Mouse (Mus musculus): ENCODE measurements around the gene Smu1. TPM values are rescaled to one million over a fixed set of nuclear protein-coding genes. Genes with fewer than 3 reads are reported as not detected.
"Not testable (repeated sequence)": the region's sequence is repeated elsewhere in the genome, so short reads cannot be mapped to it uniquely, and the experiment has no call there.

The Smu1 gene
- polyA plus RNA-seq (2011; ENCODE audit: insufficient read depth, insufficient read length, low replicate concordance, missing spikeins) = 24.4 and 41.9 TPM in 2 replicates

GRCm38 (mm10) chr4:40757780-40758420 lies at the start of gene Smu1:
Gene Smu1, minus strand, starts transcription at chr4:40757923.
- TF ChIP-seq POLR2A (IDR thresholded peaks at IDR 0.05; ENCODE audit: borderline replicate concordance, control insufficient read depth, low read depth, low read length) (peak; percentile 78; the same call in 1 of the 2 replicates), CTCF (IDR thresholded peaks at IDR 0.05; ENCODE audit: control insufficient read depth, insufficient read depth, low read length) (no peak)
- H3K4me3 ChIP-seq (replicated peaks; ENCODE audit: control insufficient read depth, low read depth, low read length) = peak within 1 kb of the TSS; percentile 100
- H3K27ac ChIP-seq (ENCODE audit: control insufficient read depth, insufficient read depth, low read depth, low read length, poor library complexity) = peak within 1 kb of the TSS; percentile 89
- H3K4me1 ChIP-seq (ENCODE audit: control insufficient read depth, insufficient read depth, low read length) = peaks cover 2% of the 10 kb centered on the region; the same call in 1 of the 2 replicates
- WGBS = under 1% methylated on average over 40 of the region's 40 CpGs

GRCm38 (mm10) chr4:40807382-40807781 lies 49.7 kb upstream of the Smu1 start:
- Histone ChIP-seq H3K4me3 (replicated peaks; ENCODE audit: control insufficient read depth, low read depth, low read length) (no peak overlapping the region), H3K27ac (ENCODE audit: control insufficient read depth, insufficient read depth, low read depth, low read length, poor library complexity) (no peak overlapping the region), H3K4me1 (ENCODE audit: control insufficient read depth, insufficient read depth, low read length) (no peaks in the 10 kb centered on the region)
- TF ChIP-seq CTCF (IDR thresholded peaks at IDR 0.05; ENCODE audit: control insufficient read depth, insufficient read depth, low read length) (no peak), POLR2A (IDR thresholded peaks at IDR 0.05; ENCODE audit: borderline replicate concordance, control insufficient read depth, low read depth, low read length) (no peak)
- 93% methylated on average over 4 of the region's 4 CpGs for WGBS

GRCm38 (mm10) chr4:40805401-40805800 lies 47.7 kb upstream of the Smu1 start:
- H3K27ac ChIP-seq (ENCODE audit: control insufficient read depth, insufficient read depth, low read depth, low read length, poor library complexity) = no peak overlapping the region
- H3K4me3 ChIP-seq (replicated peaks; ENCODE audit: control insufficient read depth, low read depth, low read length) = no peak overlapping the region
- no peaks in the 10 kb centered on the region for H3K4me1 ChIP-seq (ENCODE audit: control insufficient read depth, insufficient read depth, low read length)
- no peak for TF ChIP-seq CTCF (IDR thresholded peaks at IDR 0.05; ENCODE audit: control insufficient read depth, insufficient read depth, low read length)
- no peak for TF ChIP-seq POLR2A (IDR thresholded peaks at IDR 0.05; ENCODE audit: borderline replicate concordance, control insufficient read depth, low read depth, low read length)
- WGBS = 91% methylated on average over 8 of the region's 8 CpGs

GRCm38 (mm10) chr4:40802787-40803186 lies 45.1 kb upstream of the Smu1 start:
- 84% methylated on average over 3 of the region's 3 CpGs for WGBS
- H3K4me3 ChIP-seq (replicated peaks; ENCODE audit: control insufficient read depth, low read depth, low read length) = no peak overlapping the region
- TF ChIP-seq CTCF (IDR thresholded peaks at IDR 0.05; ENCODE audit: control insufficient read depth, insufficient read depth, low read length) = no peak
- no peak for TF ChIP-seq POLR2A (IDR thresholded peaks at IDR 0.05; ENCODE audit: borderline replicate concordance, control insufficient read depth, low read depth, low read length)
- no peak overlapping the region for H3K27ac ChIP-seq (ENCODE audit: control insufficient read depth, insufficient read depth, low read depth, low read length, poor library complexity)
- no peaks in the 10 kb centered on the region for H3K4me1 ChIP-seq (ENCODE audit: control insufficient read depth, insufficient read depth, low read length)

DNA sequence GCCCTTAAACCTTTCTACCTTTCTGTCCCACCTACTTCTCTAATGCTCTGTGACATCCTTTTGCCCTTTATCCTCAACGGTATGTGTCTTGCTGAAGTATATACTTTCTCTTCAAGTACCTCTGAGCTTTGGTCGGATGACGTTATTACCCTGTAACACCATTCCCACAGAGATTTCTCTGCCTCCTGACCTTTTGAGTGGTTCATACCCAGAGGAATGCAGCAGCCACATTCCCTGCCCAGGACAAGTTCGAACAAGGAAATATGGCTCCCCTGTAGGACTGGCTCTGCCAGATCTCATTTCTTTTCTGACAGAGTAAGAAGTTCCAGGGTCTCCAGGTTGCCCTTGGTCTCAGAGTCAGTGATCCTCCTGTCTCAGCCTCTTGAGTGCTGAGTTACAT lies 44.2 kb upstream of the Smu1 start:
- 89% methylated on average over 4 of the region's 4 CpGs for WGBS
- TF ChIP-seq POLR2A (IDR thresholded peaks at IDR 0.05; ENCODE audit: borderline replicate concordance, control insufficient read depth, low read depth, low read length) (no peak), CTCF (IDR thresholded peaks at IDR 0.05; ENCODE audit: control insufficient read depth, insufficient read depth, low read length) (no peak)
- Histone ChIP-seq H3K4me3 (replicated peaks; ENCODE audit: control insufficient read depth, low read depth, low read length) (no peak overlapping the region), H3K27ac (ENCODE audit: control insufficient read depth, insufficient read depth, low read depth, low read length, poor library complexity) (no peak overlapping the region), H3K4me1 (ENCODE audit: control insufficient read depth, insufficient read depth, low read length) (no peaks in the 10 kb centered on the region)

DNA sequence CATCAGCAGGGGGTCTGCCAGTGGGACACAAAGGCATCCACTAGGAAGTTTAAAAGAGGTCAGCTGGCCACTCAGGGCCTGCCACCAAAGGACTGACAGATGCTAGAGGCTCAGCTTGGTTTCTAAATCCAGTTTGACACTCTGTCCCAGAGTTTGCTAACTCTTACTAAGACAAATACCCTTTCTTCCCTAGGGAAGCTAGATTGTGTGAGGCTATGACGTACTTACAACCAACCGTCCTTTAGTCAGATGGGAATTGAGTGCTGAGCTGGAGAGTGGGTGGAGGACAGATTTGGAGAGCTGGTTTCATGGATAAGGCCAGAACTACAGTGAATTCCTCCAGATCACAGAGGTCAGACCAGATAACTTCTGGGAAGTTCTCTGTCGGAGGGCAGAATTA lies 43.1 kb upstream of the Smu1 start:
- TF ChIP-seq POLR2A (IDR thresholded peaks at IDR 0.05; ENCODE audit: borderline replicate concordance, control insufficient read depth, low read depth, low read length) (no peak), CTCF (IDR thresholded peaks at IDR 0.05; ENCODE audit: control insufficient read depth, insufficient read depth, low read length) (no peak)
- 69% methylated on average over 3 of the region's 3 CpGs for WGBS
- Histone ChIP-seq H3K4me3 (replicated peaks; ENCODE audit: control insufficient read depth, low read depth, low read length) (no peak overlapping the region), H3K4me1 (ENCODE audit: control insufficient read depth, insufficient read depth, low read length) (no peaks in the 10 kb centered on the region), H3K27ac (ENCODE audit: control insufficient read depth, insufficient read depth, low read depth, low read length, poor library complexity) (no peak overlapping the region)

GRCm38 (mm10) chr4:40798833-40799555 lies 41.3 kb upstream of the Smu1 start:
- H3K4me1 ChIP-seq (ENCODE audit: control insufficient read depth, insufficient read depth, low read length); H3K27ac ChIP-seq (ENCODE audit: control insufficient read depth, insufficient read depth, low read depth, low read length, poor library complexity): not testable (repeated sequence)
- 81% methylated on average over 2 of the region's 2 CpGs for WGBS

GRCm38 (mm10) chr4:40795761-40796160 lies 38.0 kb upstream of the Smu1 start:
- WGBS = 86% methylated on average over 3 of the region's 3 CpGs
- Histone ChIP-seq H3K4me3 (replicated peaks; ENCODE audit: control insufficient read depth, low read depth, low read length) (no peak overlapping the region), H3K4me1 (ENCODE audit: control insufficient read depth, insufficient read depth, low read length) (no peaks in the 10 kb centered on the region), H3K27ac (ENCODE audit: control insufficient read depth, insufficient read depth, low read depth, low read length, poor library complexity) (no peak overlapping the region)
- TF ChIP-seq POLR2A (IDR thresholded peaks at IDR 0.05; ENCODE audit: borderline replicate concordance, control insufficient read depth, low read depth, low read length) = no peak
- no peak for TF ChIP-seq CTCF (IDR thresholded peaks at IDR 0.05; ENCODE audit: control insufficient read depth, insufficient read depth, low read length)

More at GRCm38 (mm10) chr4:40798833-40799555, 41.3 kb upstream of the Smu1 start:
- H3K4me3 ChIP-seq (replicated peaks; ENCODE audit: control insufficient read depth, low read depth, low read length) = not testable (repeated sequence)

All from bone marrow, adult 2 months (tissue).